8 mouse cellular contexts compared by ENCODE assay signal in the genomic region with DNA sequence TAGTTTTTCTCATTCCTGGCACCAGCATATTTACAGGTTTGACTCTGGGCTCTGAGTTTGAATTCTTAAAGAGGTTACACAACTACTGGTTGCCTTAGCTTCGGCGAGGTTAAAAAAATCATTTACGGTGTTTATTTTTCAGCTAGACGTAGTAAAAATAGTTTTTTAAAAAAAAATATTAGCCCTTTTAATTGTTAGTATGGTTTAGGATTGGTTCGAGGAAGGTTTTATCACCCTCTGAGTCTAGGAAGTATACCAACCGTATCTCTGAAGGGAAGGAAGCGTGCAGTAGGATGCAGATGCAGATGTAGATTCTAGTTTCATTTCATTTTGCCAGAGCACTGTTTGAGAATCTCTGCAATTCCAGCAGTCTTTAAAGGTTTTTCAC. TPM values are rescaled to one million over a fixed set of nuclear protein-coding genes. Genes with fewer than 3 reads are reported as not detected.
DNase-seq lines count a peak whose midpoint lies in the region; ATAC-seq lines count a peak whose summit lies in the region.

No protein-coding gene starts in this region.

- H3K27me3 ChIP-seq in forebrain, embryonic 15.5 days, result no peaks in the 10 kb centered on the region
- H3K27me3 ChIP-seq in liver, embryonic 15.5 days, result no peaks in the 10 kb centered on the region

- H3K36me3 ChIP-seq in forebrain, embryonic 15.5 days, result no peaks in the 10 kb centered on the region
- H3K36me3 ChIP-seq in liver, embryonic 15.5 days (replicated peaks), result no peaks in the 10 kb centered on the region; the same call in 1 of the 2 replicates

- peak; percentile 12 for DNase-seq in embryo, embryonic 10.5 days (ENCODE audit: low spot score)
- no peak for DNase-seq in embryo, embryonic 9.5 days (ENCODE audit: extremely low spot score)
- DNase-seq in 416B (ENCODE audit: low read depth), result peak; percentile 63
- DNase-seq in cerebellum, postnatal 36 days, result no peak
- DNase-seq in adrenal gland, adult 2 months, result no peak
- DNase-seq in adrenal gland, postnatal 25 days, result no peak

- ATAC-seq in forebrain, embryonic 15.5 days (replicated peaks), result no peak
- no peak for ATAC-seq in liver, embryonic 15.5 days (ENCODE audit: insufficient read depth)

- 7% methylated on average over 7 of the region's 7 CpGs for WGBS in forebrain, embryonic 15.5 days
- 1% methylated on average over 7 of the region's 7 CpGs for WGBS in liver, embryonic 15.5 days (ENCODE audit: insufficient replicate concordance)

- no peaks in the 10 kb centered on the region for H3K9me3 ChIP-seq in forebrain, embryonic 15.5 days
- H3K9me3 ChIP-seq in liver, embryonic 15.5 days (replicated peaks), result no peaks in the 10 kb centered on the region

- H3K4me3 ChIP-seq in forebrain, embryonic 15.5 days, result peak overlapping the region; percentile 89
- H3K4me3 ChIP-seq in liver, embryonic 15.5 days (replicated peaks), result peak overlapping the region; percentile 100

- peak overlapping the region; percentile 96 for H3K9ac ChIP-seq in forebrain, embryonic 15.5 days (replicated peaks)
- H3K9ac ChIP-seq in liver, embryonic 15.5 days, result peak overlapping the region; percentile 98

- H3K27ac ChIP-seq in forebrain, embryonic 15.5 days (replicated peaks), result peak overlapping the region; percentile 96
- peak overlapping the region; percentile 93 for H3K27ac ChIP-seq in liver, embryonic 15.5 days (replicated peaks)

- H3K4me2 ChIP-seq in forebrain, embryonic 15.5 days (replicated peaks), result peak overlapping the region; percentile 71
- H3K4me2 ChIP-seq in liver, embryonic 15.5 days, result peak overlapping the region; percentile 77

- peaks cover 20% of the 10 kb centered on the region for H3K4me1 ChIP-seq in forebrain, embryonic 15.5 days
- peaks cover 26% of the 10 kb centered on the region for H3K4me1 ChIP-seq in liver, embryonic 15.5 days (replicated peaks)

RNA-seq across cellular contexts. Expression of a gene that starts 1.6 kb away (rescaled TPM):
- polyA plus RNA-seq in forebrain, embryonic 15.5 days (2015; fragmentation: Nextera tagmentation; extraction: Ambion mirVana), result 25.6 and 27.0 TPM in 2 replicates
- 3.7 and 3.8 TPM in 2 replicates for polyA plus RNA-seq in liver, embryonic 15.5 days (2015; fragmentation: Nextera tagmentation; extraction: Ambion mirVana)
- 10 to 100 TPM; 14.6 to 18.3 TPM for total RNA-seq in adrenal gland, adult 2 months (2021)
- polyA plus RNA-seq in adrenal gland, adult 2 months (2012; rRNA removed), result 5.1 and 6.3 TPM in 2 replicates
- total RNA-seq in adrenal gland, postnatal 25 days (2021), result 17.7 and 20.2 TPM in 2 replicates

RNA-seq across cellular contexts. Expression of a gene that starts 52.4 kb away (rescaled TPM):
- 26.9 and 28.9 TPM in 2 replicates for polyA plus RNA-seq in forebrain, embryonic 15.5 days (2015; fragmentation: Nextera tagmentation; extraction: Ambion mirVana)
- polyA plus RNA-seq in liver, embryonic 15.5 days (2015; fragmentation: Nextera tagmentation; extraction: Ambion mirVana), result 3.9 and 4.7 TPM in 2 replicates
- total RNA-seq in adrenal gland, adult 2 months (2021), result 10 to 100 TPM; 14.4 to 21.2 TPM
- polyA plus RNA-seq in adrenal gland, adult 2 months (2012; rRNA removed), result 12.4 and 13.9 TPM in 2 replicates
- 19.6 and 21.9 TPM in 2 replicates for total RNA-seq in adrenal gland, postnatal 25 days (2021)

RNA-seq across cellular contexts. Expression of a gene that starts 55.9 kb away (rescaled TPM):
- 0.24 and 0.28 TPM in 2 replicates for polyA plus RNA-seq in forebrain, embryonic 15.5 days (2015; fragmentation: Nextera tagmentation; extraction: Ambion mirVana)
- polyA plus RNA-seq in liver, embryonic 15.5 days (2015; fragmentation: Nextera tagmentation; extraction: Ambion mirVana), result 3.5 and 4.1 TPM in 2 replicates
- total RNA-seq in adrenal gland, adult 2 months (2021), result 1 to 10 TPM; 1.6 to 2.7 TPM
- 0.27 and 0.41 TPM in 2 replicates for polyA plus RNA-seq in adrenal gland, adult 2 months (2012; rRNA removed)
- total RNA-seq in adrenal gland, postnatal 25 days (2021), result 1.1 TPM in 1 of 2 replicates, not detected in the other

Comparison
In these comparisons a context has a peak if more than half of its experiments do, and no peak if none do; other contexts are left out.
1. DNase-seq: peak in embryo, embryonic 10.5 days (single experiment) and 416B (single experiment); none in embryo, embryonic 9.5 days (single experiment), cerebellum, postnatal 36 days (0 of 2), adrenal gland, adult 2 months (single experiment) and adrenal gland, postnatal 25 days (single experiment).